8 mouse cellular contexts compared by ENCODE assay signal in the genomic region with DNA sequence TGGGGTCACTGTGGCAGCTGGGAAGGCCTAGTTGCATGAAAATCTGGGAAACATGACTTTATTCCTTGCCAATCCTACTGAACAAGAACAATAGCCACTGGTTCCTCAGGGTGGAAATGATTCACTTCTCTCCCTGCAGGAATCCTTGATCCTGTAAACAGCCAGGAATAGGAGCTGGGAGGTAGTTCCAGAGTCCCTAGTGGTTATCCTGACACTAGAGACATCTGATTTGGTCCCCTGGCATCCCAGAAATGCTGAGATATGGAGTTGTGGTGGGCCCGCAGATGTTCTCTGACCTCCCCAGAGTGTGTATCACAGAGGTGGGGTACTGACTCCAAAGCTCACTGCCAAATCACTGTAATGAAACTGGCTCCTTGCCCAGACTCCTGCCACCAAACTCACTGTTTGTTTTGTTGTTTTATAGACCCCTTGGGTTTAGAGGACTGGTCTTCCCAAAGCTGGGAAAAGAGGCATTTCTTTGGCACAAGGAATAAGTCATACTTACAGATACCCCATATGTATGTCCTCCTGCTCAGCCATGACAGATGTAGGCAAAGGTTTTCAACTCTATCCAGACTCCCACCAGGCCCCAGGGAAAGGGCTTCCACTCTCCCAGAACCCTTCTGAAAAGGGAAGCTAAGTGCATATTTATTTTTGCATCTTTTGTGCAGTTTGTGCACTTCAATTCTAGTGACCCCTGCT. TPM values are rescaled to one million over a fixed set of nuclear protein-coding genes. Genes with fewer than 3 reads are reported as not detected.
A peak's percentile ranks its signal among the peaks of the same experiment; 100 is the strongest.
DNase-seq lines count a peak whose midpoint lies in the region; ATAC-seq and TF ChIP-seq lines count a peak whose summit lies in the region.

No protein-coding gene starts in this region.

- 73% methylated on average over 1 of the region's 1 CpGs for whole genome bisulfite sequencing in forebrain, embryonic 14.5 days
- WGBS in forebrain, embryonic 11.5 days = 73% methylated on average over 1 of the region's 1 CpGs
- 10% methylated on average over 1 of the region's 1 CpGs for WGBS in heart, adult 2 months
- WGBS in kidney, embryonic 16.5 days = 35% methylated on average over 1 of the region's 1 CpGs

- no peak overlapping the region for H3K9ac ChIP-seq in forebrain, embryonic 14.5 days (ENCODE audit: low read length)
- H3K9ac ChIP-seq in forebrain, embryonic 11.5 days (ENCODE audit: low read length) = no peak overlapping the region
- no peak overlapping the region for H3K9ac ChIP-seq in heart, adult 2 months (ENCODE audit: low read depth, low read length)
- no peak overlapping the region for H3K9ac ChIP-seq in kidney, embryonic 16.5 days (replicated peaks; ENCODE audit: low read length)

- ATAC-seq in forebrain, embryonic 14.5 days = peak; percentile 46; the same call in 1 of the 2 replicates
- ATAC-seq in forebrain, embryonic 11.5 days (replicated peaks; ENCODE audit: low FRiP score) = no peak
- no peak; the same call in 1 of the 2 replicates for ATAC-seq in kidney, embryonic 16.5 days (ENCODE audit: low FRiP score, low TSS enrichment)
- no peak for ATAC-seq in granulocyte monocyte progenitor cell, adult 5-6 weeks (replicated peaks; ENCODE audit: poor library complexity, severe bottlenecking)

- TF ChIP-seq POLR2A in heart, adult 2 months (IDR thresholded peaks at IDR 0.05; ENCODE audit: insufficient read depth, low read depth, low read length) = 0 out of 2 replicates have a peak, but pooled peaks have one; percentile 30

- no peak overlapping the region for H3K4me2 ChIP-seq in forebrain, embryonic 14.5 days (ENCODE audit: low read length)
- H3K4me2 ChIP-seq in forebrain, embryonic 11.5 days (ENCODE audit: low read depth, low read length, severe bottlenecking) = no peak overlapping the region
- no peak overlapping the region for H3K4me2 ChIP-seq in kidney, embryonic 16.5 days (replicated peaks; ENCODE audit: low read depth, low read length)

- H3K36me3 ChIP-seq in forebrain, embryonic 14.5 days (ENCODE audit: control insufficient read depth, insufficient read depth, low read length) = peaks cover 31% of the 10 kb centered on the region
- H3K36me3 ChIP-seq in forebrain, embryonic 11.5 days (ENCODE audit: control insufficient read depth, insufficient read depth, low read length) = no peaks in the 10 kb centered on the region
- peaks cover 57% of the 10 kb centered on the region for H3K36me3 ChIP-seq in heart, adult 2 months (ENCODE audit: control insufficient read depth, insufficient read depth, low read length)
- H3K36me3 ChIP-seq in kidney, embryonic 16.5 days (ENCODE audit: insufficient read depth, low read length) = peaks cover 4% of the 10 kb centered on the region

- no peak overlapping the region for H3K27ac ChIP-seq in forebrain, embryonic 14.5 days (ENCODE audit: low read depth, low read length)
- no peak overlapping the region for H3K27ac ChIP-seq in forebrain, embryonic 11.5 days (ENCODE audit: low read depth, low read length)
- H3K27ac ChIP-seq in heart, adult 2 months = peak overlapping the region; percentile 86
- peak overlapping the region; percentile 57 for H3K27ac ChIP-seq in kidney, embryonic 16.5 days (ENCODE audit: low read length)

- no peaks in the 10 kb centered on the region for H3K9me3 ChIP-seq in forebrain, embryonic 14.5 days (replicated peaks; ENCODE audit: control insufficient read depth, low read length)
- no peaks in the 10 kb centered on the region for H3K9me3 ChIP-seq in forebrain, embryonic 11.5 days (ENCODE audit: control insufficient read depth, low read length)
- H3K9me3 ChIP-seq in kidney, embryonic 16.5 days (ENCODE audit: low read length) = no peaks in the 10 kb centered on the region

- TF ChIP-seq CTCF in heart, adult 2 months (IDR thresholded peaks at IDR 0.05) = peak; percentile 55

- H3K4me3 ChIP-seq in forebrain, embryonic 14.5 days (ENCODE audit: low read depth, low read length) = no peak overlapping the region
- H3K4me3 ChIP-seq in forebrain, embryonic 11.5 days (ENCODE audit: low read depth, low read length) = no peak overlapping the region
- H3K4me3 ChIP-seq in heart, adult 2 months = no peak overlapping the region
- no peak overlapping the region for H3K4me3 ChIP-seq in kidney, embryonic 16.5 days (ENCODE audit: low read length)

- peaks cover 2% of the 10 kb centered on the region for H3K79me2 ChIP-seq in heart, adult 2 months (replicated peaks; ENCODE audit: control insufficient read depth, insufficient read depth, low read length)

- H3K27me3 ChIP-seq in forebrain, embryonic 14.5 days (replicated peaks; ENCODE audit: control insufficient read depth, insufficient read depth, low read length) = no peaks in the 10 kb centered on the region
- H3K27me3 ChIP-seq in forebrain, embryonic 11.5 days (ENCODE audit: control insufficient read depth, insufficient read depth, low read length) = no peaks in the 10 kb centered on the region
- no peaks in the 10 kb centered on the region for H3K27me3 ChIP-seq in heart, adult 2 months (ENCODE audit: control insufficient read depth, insufficient read depth, low read length)
- no peaks in the 10 kb centered on the region for H3K27me3 ChIP-seq in kidney, embryonic 16.5 days (ENCODE audit: insufficient read depth, low read length)

- intact Hi-C loops in heart, adult 2 months (cut with DNase I) = no loop called here

- peak; percentile 68 for DNase-seq in forebrain, embryonic 14.5 days (ENCODE audit: low spot score)
- DNase-seq in forebrain, embryonic 11.5 days (ENCODE audit: low spot score) = no peak
- DNase-seq in 3T3-L1 (ENCODE audit: low read depth, low spot score) = peak; percentile 91
- peak in 1 of 2 experiments; percentile 53 for DNase-seq in heart, adult 2 months
- DNase-seq in thymus, postnatal 10 days (ENCODE audit: low spot score in 2 of 2) = no peak
- DNase-seq in ovary, postnatal 10 days (ENCODE audit: low spot score) = no peak

- 0 out of 2 replicates have a peak, but pooled peaks have one; percentile 39 for TF ChIP-seq EP300 in heart, adult 2 months (IDR thresholded peaks at IDR 0.05; ENCODE audit: insufficient read depth, low read depth, low read length)

- peaks cover 13% of the 10 kb centered on the region; the same call in 1 of the 2 replicates for H3K4me1 ChIP-seq in forebrain, embryonic 14.5 days (ENCODE audit: control insufficient read depth, insufficient read depth, low read length)
- H3K4me1 ChIP-seq in forebrain, embryonic 11.5 days (replicated peaks; ENCODE audit: control insufficient read depth, insufficient read depth, low read length) = peaks cover 4% of the 10 kb centered on the region
- H3K4me1 ChIP-seq in heart, adult 2 months (ENCODE audit: control insufficient read depth, insufficient read depth, low read length) = peaks cover 34% of the 10 kb centered on the region
- H3K4me1 ChIP-seq in kidney, embryonic 16.5 days (ENCODE audit: insufficient read depth, low read length) = 0 out of 2 replicates have a peak, but pooled peaks cover 7% of the 10 kb centered on the region

RNA-seq across cellular contexts. Expression of a gene that starts 40.6 kb away (rescaled TPM):
- polyA plus RNA-seq in forebrain, embryonic 14.5 days (2014; fragmentation: Nextera tagmentation; extraction: Ambion mirVana) = 54.7 and 65.7 TPM in 2 replicates
- polyA plus RNA-seq in forebrain, embryonic 11.5 days (2014; fragmentation: Nextera tagmentation; extraction: Ambion mirVana) = 19.0 and 22.5 TPM in 2 replicates
- total RNA-seq in heart, adult 2 months (2021) = 10 to 100 TPM; 22.6 to 30.6 TPM
- 9.8 and 16.7 TPM in 2 replicates for polyA plus RNA-seq in heart, adult 2 months (2012; rRNA removed)
- polyA plus RNA-seq in kidney, embryonic 16.5 days (2015; fragmentation: Nextera tagmentation; extraction: Ambion mirVana) = 6.0 and 6.7 TPM in 2 replicates
- 0.49 TPM in 1 of 2 replicates, not detected in the other for total RNA-seq in granulocyte monocyte progenitor cell, adult 5-6 weeks (2014; fragmentation: Nextera tagmentation)
- total RNA-seq in granulocyte monocyte progenitor cell, adult 5-6 weeks (2017) = 0.13 and 0.31 TPM in 2 replicates

Comparison
In these comparisons a context has a peak if more than half of its experiments do, and no peak if none do; other contexts are left out.
1. DNase-seq: peak in forebrain, embryonic 14.5 days (single experiment) and 3T3-L1 (single experiment); none in forebrain, embryonic 11.5 days (single experiment), thymus, postnatal 10 days (0 of 2) and ovary, postnatal 10 days (single experiment).
2. H3K27ac ChIP-seq: peak in heart, adult 2 months (single experiment) and kidney, embryonic 16.5 days (single experiment); none in forebrain, embryonic 14.5 days (single experiment) and forebrain, embryonic 11.5 days (single experiment).